Mouse (Mus musculus): ENCODE data around the gene Gm12184. TPM values are rescaled to one million over a fixed set of nuclear protein-coding genes. Genes with fewer than 3 reads are reported as not detected.

Gene Gm12184
- polyA plus RNA-seq, 1 experiment from 2014 or later, result 4.5 TPM

DNA sequence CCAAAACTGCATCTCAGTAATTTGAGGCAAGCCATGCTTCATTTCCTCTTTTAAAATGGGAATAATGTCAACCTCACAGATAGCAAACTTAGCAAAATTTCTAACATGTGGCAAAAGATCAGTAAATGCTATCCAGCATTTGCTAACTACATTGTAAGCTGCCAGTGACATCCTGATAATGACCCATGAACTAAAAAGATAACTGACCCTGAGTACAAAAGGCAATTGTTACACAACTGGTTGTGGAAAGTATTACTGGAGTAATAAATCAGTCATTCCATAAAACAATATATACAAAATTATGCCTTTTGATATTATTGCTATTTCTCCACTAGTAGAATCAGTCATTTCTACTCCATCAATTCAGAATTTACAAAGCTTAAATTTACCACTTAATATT is 12.7 kb downstream of the Gm12184 start:
- Histone ChIP-seq H3K9ac (replicated peaks; ENCODE audit: low read length) (no peak overlapping the region), H3K4me2 (ENCODE audit: low read length) (no peak overlapping the region), H3K4me1 (ENCODE audit: control insufficient read depth, insufficient read depth, low read length) (peaks cover 19% of the 10 kb centered on the region), H3K36me3 (ENCODE audit: control insufficient read depth, insufficient read depth, low read length) (peaks cover 57% of the 10 kb centered on the region), H3K27ac (replicated peaks; ENCODE audit: low read depth, low read length) (no peak overlapping the region), H3K27me3 (ENCODE audit: control insufficient read depth, insufficient read depth, low read length) (no peaks in the 10 kb centered on the region), H3K9me3 (ENCODE audit: control insufficient read depth, low read length) (no peaks in the 10 kb centered on the region), H3K4me3 (replicated peaks; ENCODE audit: low read depth, low read length) (no peak overlapping the region)
- DNase-seq (no peak), ATAC-seq (ENCODE audit: low FRiP score, low TSS enrichment) (no peak)

DNA sequence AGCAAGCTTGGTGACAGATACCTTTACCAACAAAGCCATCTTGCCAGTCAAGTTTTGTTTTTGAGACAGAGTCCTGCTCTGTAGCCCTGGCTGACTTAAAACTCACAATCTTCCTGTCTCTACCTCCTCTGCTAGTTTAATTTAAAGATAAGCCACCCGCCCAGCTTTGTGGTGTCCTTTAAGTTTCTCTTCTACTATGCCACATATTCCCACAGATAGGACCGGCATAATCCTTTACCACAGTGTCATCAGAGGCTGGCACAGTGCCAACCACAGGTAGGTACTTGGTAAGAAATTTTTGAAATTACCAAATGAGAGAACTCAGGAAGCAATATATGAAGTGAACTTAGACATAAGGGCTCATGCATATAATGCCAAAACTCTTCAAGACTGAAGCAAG is 16.3 kb downstream of the Gm12184 start:
- Histone ChIP-seq H3K4me2 (ENCODE audit: low read length) (no peak overlapping the region), H3K27me3 (ENCODE audit: control insufficient read depth, insufficient read depth, low read length) (no peaks in the 10 kb centered on the region), H3K9ac (replicated peaks; ENCODE audit: low read length) (no peak overlapping the region), H3K27ac (replicated peaks; ENCODE audit: low read depth, low read length) (no peak overlapping the region), H3K4me1 (ENCODE audit: control insufficient read depth, insufficient read depth, low read length) (peaks cover 10% of the 10 kb centered on the region), H3K36me3 (ENCODE audit: control insufficient read depth, insufficient read depth, low read length) (peaks cover 89% of the 10 kb centered on the region), H3K9me3 (ENCODE audit: control insufficient read depth, low read length) (no peaks in the 10 kb centered on the region), H3K4me3 (replicated peaks; ENCODE audit: low read depth, low read length) (no peak overlapping the region)
- no peak for DNase-seq
- WGBS, result 89% methylated on average over 2 of the region's 2 CpGs
- ATAC-seq (ENCODE audit: low FRiP score, low TSS enrichment), result no peak

- Histone ChIP-seq H3K4me1 (ENCODE audit: control insufficient read depth, insufficient read depth, low read length) (0 out of 2 replicates have a peak, but pooled peaks cover 2% of the 10 kb centered on the region), H3K27ac (replicated peaks; ENCODE audit: low read depth, low read length) (no peak overlapping the region), H3K4me2 (ENCODE audit: low read length) (no peak overlapping the region), H3K36me3 (ENCODE audit: control insufficient read depth, insufficient read depth, low read length) (peaks cover 95% of the 10 kb centered on the region), H3K27me3 (ENCODE audit: control insufficient read depth, insufficient read depth, low read length) (no peaks in the 10 kb centered on the region), H3K9me3 (ENCODE audit: control insufficient read depth, low read length) (no peaks in the 10 kb centered on the region), H3K9ac (replicated peaks; ENCODE audit: low read length) (no peak overlapping the region), H3K4me3 (replicated peaks; ENCODE audit: low read depth, low read length) (no peak overlapping the region)
- DNase-seq (no peak), ATAC-seq (ENCODE audit: low FRiP score, low TSS enrichment) (no peak)
- WGBS, result 74% methylated on average over 4 of the region's 4 CpGs
Observed at GRCm38 (mm10) chr11:48809434-48809830, 17.0 kb downstream of the Gm12184 start.

GRCm38 (mm10) chr11:48808737-48809433 is 17.6 kb downstream of the Gm12184 start:
- no peak overlapping the region for H3K4me3 ChIP-seq (replicated peaks; ENCODE audit: low read depth, low read length)
- WGBS, result 67% methylated on average over 16 of the region's 16 CpGs
- DNase-seq, result no peak
- no peaks in the 10 kb centered on the region for H3K9me3 ChIP-seq (ENCODE audit: control insufficient read depth, low read length)
- no peaks in the 10 kb centered on the region for H3K27me3 ChIP-seq (ENCODE audit: control insufficient read depth, insufficient read depth, low read length)
- H3K4me2 ChIP-seq (ENCODE audit: low read length), result no peak overlapping the region
- H3K9ac ChIP-seq (replicated peaks; ENCODE audit: low read length), result no peak overlapping the region
- ATAC-seq (ENCODE audit: low FRiP score, low TSS enrichment), result no peak
- peaks cover 98% of the 10 kb centered on the region for H3K36me3 ChIP-seq (ENCODE audit: control insufficient read depth, insufficient read depth, low read length)
- 0 out of 2 replicates have a peak, but pooled peaks cover 2% of the 10 kb centered on the region for H3K4me1 ChIP-seq (ENCODE audit: control insufficient read depth, insufficient read depth, low read length)
- H3K27ac ChIP-seq (replicated peaks; ENCODE audit: low read depth, low read length), result no peak overlapping the region

DNA sequence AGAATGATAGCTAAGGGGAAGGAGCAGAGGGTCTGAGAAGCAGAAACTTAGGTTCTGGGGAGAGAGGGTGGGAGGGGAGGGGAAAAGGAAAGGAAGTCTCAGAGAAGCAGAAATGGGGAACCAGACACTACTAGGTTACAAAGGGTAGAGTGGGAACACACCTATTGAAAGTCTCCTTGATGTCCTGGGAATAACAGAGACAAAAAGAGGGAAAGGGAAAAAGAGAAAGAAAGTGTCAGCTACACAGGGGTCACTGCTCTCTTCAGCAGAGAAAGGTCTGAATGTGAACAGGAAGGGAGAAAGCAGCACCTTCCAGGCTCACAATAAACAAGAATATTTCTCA is 18.2 kb downstream of the Gm12184 start:
- Histone ChIP-seq H3K9ac (replicated peaks; ENCODE audit: low read length) (no peak overlapping the region), H3K4me2 (ENCODE audit: low read length) (no peak overlapping the region), H3K27me3 (ENCODE audit: control insufficient read depth, insufficient read depth, low read length) (no peaks in the 10 kb centered on the region), H3K4me3 (replicated peaks; ENCODE audit: low read depth, low read length) (no peak overlapping the region), H3K4me1 (ENCODE audit: control insufficient read depth, insufficient read depth, low read length) (no peaks in the 10 kb centered on the region), H3K27ac (replicated peaks; ENCODE audit: low read depth, low read length) (no peak overlapping the region), H3K9me3 (ENCODE audit: control insufficient read depth, low read length) (no peaks in the 10 kb centered on the region), H3K36me3 (ENCODE audit: control insufficient read depth, insufficient read depth, low read length) (peaks cover 98% of the 10 kb centered on the region)
- ATAC-seq (ENCODE audit: low FRiP score, low TSS enrichment) (no peak), DNase-seq (no peak)

- no peak overlapping the region for H3K9ac ChIP-seq (replicated peaks; ENCODE audit: low read length)
- no peak for ATAC-seq (ENCODE audit: low FRiP score, low TSS enrichment)
- H3K36me3 ChIP-seq (ENCODE audit: control insufficient read depth, insufficient read depth, low read length), result peaks cover 100% of the 10 kb centered on the region
Observed at GRCm38 (mm10) chr11:48807563-48808303, 18.7 kb downstream of the Gm12184 start.

DNA sequence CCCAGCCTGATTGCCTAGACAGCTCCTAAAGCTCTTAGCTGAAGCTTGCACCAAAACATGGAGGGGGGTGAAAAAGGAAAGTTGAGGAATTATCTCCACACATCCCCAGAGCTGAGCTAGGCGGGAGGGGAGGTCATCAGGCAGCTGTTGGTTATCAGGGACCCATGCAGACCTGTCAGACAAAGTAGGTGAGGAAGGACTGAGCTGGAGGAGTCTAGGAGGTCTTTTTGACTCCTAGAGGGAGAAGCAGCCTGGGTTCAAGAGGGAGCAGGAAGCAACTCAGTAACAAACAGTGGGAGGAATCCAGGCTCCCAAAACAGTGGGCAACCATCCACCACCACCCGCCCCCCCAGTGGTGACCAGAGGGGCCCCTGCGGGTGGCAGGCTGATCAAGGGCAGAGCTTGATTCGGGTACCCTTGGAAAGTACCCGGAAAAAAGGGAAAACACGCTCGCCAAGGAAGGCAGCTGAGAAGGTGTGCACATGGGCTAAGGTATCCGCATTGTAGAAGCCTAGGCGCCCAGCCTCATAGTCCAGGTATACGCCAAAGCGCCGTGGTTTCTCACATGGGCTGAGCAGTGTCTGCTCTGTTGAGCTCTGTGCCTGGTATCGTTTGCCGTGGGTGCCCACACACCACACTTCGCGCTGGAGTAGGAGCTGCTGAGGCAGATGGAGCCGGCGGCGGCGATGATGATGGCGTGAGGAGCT is 19.4 kb downstream of the Gm12184 start:
- H3K36me3 ChIP-seq (ENCODE audit: control insufficient read depth, insufficient read depth, low read length), result peaks cover 100% of the 10 kb centered on the region
- ATAC-seq (ENCODE audit: low FRiP score, low TSS enrichment) (peak; percentile 31; the same call in 1 of the 2 replicates), DNase-seq (no peak)
- H3K4me2 ChIP-seq (ENCODE audit: low read length), result no peak overlapping the region
- H3K9ac ChIP-seq (replicated peaks; ENCODE audit: low read length), result no peak overlapping the region
- no peak overlapping the region for H3K27ac ChIP-seq (replicated peaks; ENCODE audit: low read depth, low read length)
- H3K27me3 ChIP-seq (ENCODE audit: control insufficient read depth, insufficient read depth, low read length), result no peaks in the 10 kb centered on the region
- H3K9me3 ChIP-seq (ENCODE audit: control insufficient read depth, low read length), result no peaks in the 10 kb centered on the region
- 61% methylated on average over 21 of the region's 21 CpGs for WGBS
- no peak overlapping the region for H3K4me3 ChIP-seq (replicated peaks; ENCODE audit: low read depth, low read length)
- H3K4me1 ChIP-seq (ENCODE audit: control insufficient read depth, insufficient read depth, low read length), result peaks cover 5% of the 10 kb centered on the region; the same call in 1 of the 2 replicates

More at GRCm38 (mm10) chr11:48807563-48808303, 18.7 kb downstream of the Gm12184 start:
- 74% methylated on average over 14 of the region's 14 CpGs for WGBS
- Histone ChIP-seq H3K27me3 (ENCODE audit: control insufficient read depth, insufficient read depth, low read length) (no peaks in the 10 kb centered on the region), H3K4me3 (replicated peaks; ENCODE audit: low read depth, low read length) (no peak overlapping the region), H3K9me3 (ENCODE audit: control insufficient read depth, low read length) (no peaks in the 10 kb centered on the region), H3K4me1 (ENCODE audit: control insufficient read depth, insufficient read depth, low read length) (no peaks in the 10 kb centered on the region), H3K27ac (replicated peaks; ENCODE audit: low read depth, low read length) (no peak overlapping the region), H3K4me2 (ENCODE audit: low read length) (no peak overlapping the region)
- no peak for DNase-seq

DNA sequence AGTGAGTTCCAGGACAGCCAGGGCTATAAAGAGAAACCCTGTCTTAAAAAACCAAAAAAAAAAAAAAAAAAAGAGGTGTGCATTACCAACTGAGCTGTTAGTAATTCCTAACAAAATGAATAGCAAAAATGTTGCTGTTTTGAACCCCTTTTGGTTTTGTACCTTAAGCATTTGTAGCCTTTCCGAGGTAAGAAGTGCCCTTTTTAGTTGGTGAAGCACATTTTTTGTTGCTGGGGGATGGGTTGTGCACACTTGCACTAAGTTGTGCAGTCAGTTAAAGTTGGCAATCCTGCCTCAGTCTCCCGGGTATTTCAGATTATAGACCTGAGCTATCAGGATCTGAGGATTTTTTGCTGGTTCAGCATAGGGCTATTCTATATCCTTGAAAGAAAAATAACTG is 21.5 kb downstream of the Gm12184 start:
- WGBS, result 91% methylated on average over 2 of the region's 2 CpGs
- H3K27me3 ChIP-seq (ENCODE audit: control insufficient read depth, insufficient read depth, low read length), result no peaks in the 10 kb centered on the region
- H3K36me3 ChIP-seq (ENCODE audit: control insufficient read depth, insufficient read depth, low read length), result peaks cover 84% of the 10 kb centered on the region
- no peak overlapping the region for H3K27ac ChIP-seq (replicated peaks; ENCODE audit: low read depth, low read length)
- no peak overlapping the region for H3K4me2 ChIP-seq (ENCODE audit: low read length)
- H3K4me1 ChIP-seq (ENCODE audit: control insufficient read depth, insufficient read depth, low read length), result peaks cover 15% of the 10 kb centered on the region
- DNase-seq (no peak), ATAC-seq (ENCODE audit: low FRiP score, low TSS enrichment) (no peak)
- H3K9ac ChIP-seq (replicated peaks; ENCODE audit: low read length), result no peak overlapping the region
- no peaks in the 10 kb centered on the region for H3K9me3 ChIP-seq (ENCODE audit: control insufficient read depth, low read length)
- H3K4me3 ChIP-seq (replicated peaks; ENCODE audit: low read depth, low read length), result no peak overlapping the region
